Mouse (Mus musculus) gonadal fat pad, adult 2 months (tissue): Measurements from ENCODE around the gene Gm4553. TPM values are rescaled to one million over a fixed set of nuclear protein-coding genes. Genes with fewer than 3 reads are reported as not detected.
"Not testable (repeated sequence)": the region's sequence is repeated elsewhere in the genome, so short reads cannot be mapped to it uniquely, and the experiment has no call there.

Experiments used
- DNase-seq: peaks from one replicate; pipeline ENCODE4 v3.0.0-alpha.2; 2012; ENCODE audit warnings: low read depth
- polyA plus RNA-seq: library from polyadenylated mRNA; depleted of rRNA; stranded (reverse); fragments of >200 nt; gene quantifications from 2 replicates; pipeline ENCODE4 v1.2.3, GENCODE M21; 2012; rRNA removed

The Gm4553 gene
- polyA plus RNA-seq, 1 experiment: not detected

- not testable (repeated sequence) for DNase-seq
Observed at GRCm38 (mm10) chr7:142135934-142136333, 29.6 kb downstream of the Gm4553 start, which contains the start of gene Gm39115. Gene Gm39115, minus strand, starts transcription at chr7:142136034.

GRCm38 (mm10) chr7:142134206-142134995 lies 31.1 kb downstream of the Gm4553 start:
- no peak for DNase-seq

- DNase-seq: no peak
Observed at GRCm38 (mm10) chr7:142128843-142129242, 36.7 kb downstream of the Gm4553 start.

DNA sequence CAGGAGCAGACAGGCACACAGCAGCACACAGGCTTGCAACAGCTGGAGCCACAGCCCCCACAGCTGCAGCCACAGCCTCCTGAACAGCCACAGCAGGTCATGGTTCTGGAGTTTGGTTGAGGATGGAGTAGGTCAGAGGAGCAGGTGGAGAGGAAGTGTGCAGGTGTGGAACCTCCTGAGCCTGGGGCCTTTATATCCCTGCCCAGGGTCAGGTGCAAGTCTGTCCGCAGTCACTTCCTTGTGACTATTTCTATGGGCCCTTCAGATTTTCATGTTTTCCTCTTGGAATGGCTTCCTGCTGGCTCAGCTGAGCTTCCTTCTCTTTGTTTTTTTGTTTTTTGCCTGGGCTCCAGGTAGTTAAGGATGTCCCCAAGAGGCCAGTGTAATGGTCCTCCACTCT lies 44.9 kb downstream of the Gm4553 start, which contains the start of gene Gm45618:
Gene Gm45618 (minus strand): TSS at position 101 of the 400 bp plus-strand sequence.
- not testable (repeated sequence) for DNase-seq

- DNase-seq: no peak
Observed at GRCm38 (mm10) chr7:142119632-142120031, 45.9 kb downstream of the Gm4553 start.

Other genes starting within 250 kb of the Gm4553 start
- 103 and 105 TPM in 2 replicates for gene Tollip, start 247.2 kb downstream of the Gm4553 start, polyA plus RNA-seq
- gene Brsk2, start 216.0 kb downstream of the Gm4553 start, polyA plus RNA-seq: 0.09 and 0.33 TPM in 2 replicates
- gene Mob2, start 104.7 kb downstream of the Gm4553 start, polyA plus RNA-seq: 50.5 and 54.7 TPM in 2 replicates
- 10.9 and 13.2 TPM in 2 replicates for gene Dusp8, start 69.9 kb downstream of the Gm4553 start, polyA plus RNA-seq
- not detected in 2 replicates for gene Gm45618, start 45.0 kb downstream of the Gm4553 start, polyA plus RNA-seq
- gene Gm39115, start 29.7 kb downstream of the Gm4553 start, polyA plus RNA-seq: not detected in 2 replicates
- not detected in 2 replicates for gene Gm45337, start 21.1 kb downstream of the Gm4553 start, polyA plus RNA-seq
- not detected in 2 replicates for gene Gm29735, start 8.6 kb downstream of the Gm4553 start, polyA plus RNA-seq
- gene Krtap5-2, start 10.3 kb upstream of the Gm4553 start, polyA plus RNA-seq: not detected in 2 replicates
- not detected in 2 replicates for gene Gm10153, start 24.6 kb upstream of the Gm4553 start, polyA plus RNA-seq
- not detected in 2 replicates for gene Krtap5-3, start 35.6 kb upstream of the Gm4553 start, polyA plus RNA-seq
- gene Gm7579, start 46.1 kb upstream of the Gm4553 start, polyA plus RNA-seq: not detected in 2 replicates
- not detected in 2 replicates for gene Krtap5-5, start 64.2 kb upstream of the Gm4553 start, polyA plus RNA-seq
- gene Gm40460, start 75.3 kb upstream of the Gm4553 start, polyA plus RNA-seq: not detected in 2 replicates
- gene Gm2431, start 92.6 kb upstream of the Gm4553 start, polyA plus RNA-seq: not detected in 2 replicates
- not detected in 2 replicates for gene Gm4559, start 108.6 kb upstream of the Gm4553 start, polyA plus RNA-seq
- not detected in 2 replicates for gene Krtap5-1, start 131.4 kb upstream of the Gm4553 start, polyA plus RNA-seq
- gene Krtap5-4, start 137.8 kb upstream of the Gm4553 start, polyA plus RNA-seq: not detected in 2 replicates
- 4.5 and 5.4 TPM in 2 replicates for gene Ifitm10, start 208.0 kb upstream of the Gm4553 start, polyA plus RNA-seq
- gene Gm49369, start 216.9 kb upstream of the Gm4553 start, polyA plus RNA-seq: 0.74 and 1.0 TPM in 2 replicates
- gene Ctsd, start 222.3 kb upstream of the Gm4553 start, polyA plus RNA-seq: 1,099 and 1,739 TPM in 2 replicates